Mouse (Mus musculus) heart, postnatal 4 days (tissue): ENCODE measurements at regions not wholly inside any gene's neighbourhood (a gene's known extent, or its start where the extent isn't known, plus 50 kb on each side); places are given as distances from the start of the nearest gene placed in this dataset.

Experiments
- DNase-seq: peaks from one replicate; pipeline ENCODE4 v3.0.0; 2021

- DNase-seq = no peak
These were observed 59.1 kb upstream of the Ptprt start for GRCm38 (mm10) chr2:162720016-162720415.

GRCm38 (mm10) chr2:162718466-162718865 is 57.5 kb upstream of the Ptprt start:
- DNase-seq = no peak

- no peak for DNase-seq
These were observed 54.0 kb upstream of the Ptprt start for GRCm38 (mm10) chr2:162714976-162715375.

- DNase-seq = no peak
These were observed 52.0 kb upstream of the Ptprt start for GRCm38 (mm10) chr2:162712972-162713371.

- DNase-seq = no peak
These were observed 51.4 kb upstream of the Ptprt start for GRCm38 (mm10) chr2:162712394-162712793.
